Mouse (Mus musculus): ENCODE measurements at regions not wholly inside any gene's neighbourhood (a gene's known extent, or its start where the extent isn't known, plus 50 kb on each side); places are given as distances from the start of the nearest gene placed in this dataset.

DNA sequence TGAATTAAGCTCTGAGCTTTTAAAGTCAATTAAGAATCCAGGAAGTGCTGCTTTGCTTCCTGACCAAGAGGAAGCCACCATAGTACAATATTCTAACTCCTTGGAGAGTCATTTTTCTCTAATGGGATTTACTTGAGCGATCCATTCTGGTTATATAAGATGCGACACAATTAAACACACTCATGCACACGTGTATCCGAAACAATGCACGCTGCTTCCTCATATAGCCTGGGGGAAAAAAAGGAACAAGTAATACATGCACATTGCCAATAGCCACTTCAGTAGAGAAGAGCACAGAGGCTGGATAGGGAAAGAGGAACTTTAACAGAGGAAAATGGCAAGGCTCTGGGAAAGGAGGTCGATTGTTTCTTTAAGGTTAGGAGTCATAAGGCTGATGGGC lies 511.4 kb upstream of the Itga1 start:
- TF ChIP-seq POLR2A (IDR thresholded peaks at IDR 0.05; ENCODE audit: borderline replicate concordance, extremely low read depth, low read depth, low read length), result no peak
- TF ChIP-seq CTCF (IDR thresholded peaks at IDR 0.05; ENCODE audit: insufficient read depth, low read length), result no peak

Measured in lung, adult 2 months (tissue).